ENCODE assay signal across 7 mouse cellular contexts in genomic region chr12:16828505-16828904, GRCm38 (mm10). TPM values are rescaled to one million over a fixed set of nuclear protein-coding genes. Genes with fewer than 3 reads are reported as not detected.
DNase-seq lines count a peak whose midpoint lies in the region; ATAC-seq and TF ChIP-seq lines count a peak whose summit lies in the region.

No protein-coding gene starts in this region.

- no peak overlapping the region for H3K9ac ChIP-seq in liver, embryonic 16.5 days (ENCODE audit: low read depth, low read length)
- H3K9ac ChIP-seq in stomach, embryonic 16.5 days (ENCODE audit: low read length): no peak overlapping the region

- no peaks in the 10 kb centered on the region for H3K9me3 ChIP-seq in liver, embryonic 16.5 days (replicated peaks; ENCODE audit: control insufficient read depth, low read length)
- no peaks in the 10 kb centered on the region for H3K9me3 ChIP-seq in stomach, embryonic 16.5 days (replicated peaks; ENCODE audit: control insufficient read depth, low read length)

- H3K27me3 ChIP-seq in spleen, adult 2 months (ENCODE audit: control insufficient read depth, insufficient read depth, low read length): no peaks in the 10 kb centered on the region
- H3K27me3 ChIP-seq in liver, embryonic 16.5 days (ENCODE audit: control insufficient read depth, insufficient read depth, low read depth, low read length): no peaks in the 10 kb centered on the region
- H3K27me3 ChIP-seq in stomach, embryonic 16.5 days (ENCODE audit: control insufficient read depth, insufficient read depth, low read length): no peaks in the 10 kb centered on the region

- TF ChIP-seq POLR2A in spleen, adult 2 months (IDR thresholded peaks at IDR 0.05; ENCODE audit: low read depth, low read length): no peak

- no peak overlapping the region for H3K4me2 ChIP-seq in liver, embryonic 16.5 days (ENCODE audit: low read depth, low read length)
- H3K4me2 ChIP-seq in stomach, embryonic 16.5 days (ENCODE audit: low read depth, low read length): no peak overlapping the region

- H3K4me3 ChIP-seq in spleen, adult 2 months (ENCODE audit: extremely low read depth, insufficient read depth, insufficient read length): no peak overlapping the region
- H3K4me3 ChIP-seq in liver, embryonic 16.5 days (ENCODE audit: low read depth, low read length): no peak overlapping the region
- H3K4me3 ChIP-seq in stomach, embryonic 16.5 days (replicated peaks; ENCODE audit: low read length): no peak overlapping the region

- peak; percentile 47; the same call in 1 of the 2 replicates for ATAC-seq in liver, embryonic 16.5 days (ENCODE audit: low read depth)
- ATAC-seq in stomach, embryonic 16.5 days (ENCODE audit: insufficient read depth, low FRiP score): peak; percentile 65; the same call in 1 of the 2 replicates

- no peak overlapping the region for H3K27ac ChIP-seq in spleen, adult 2 months (ENCODE audit: insufficient read depth, low read length)
- H3K27ac ChIP-seq in liver, embryonic 16.5 days (ENCODE audit: low read length): no peak overlapping the region
- H3K27ac ChIP-seq in stomach, embryonic 16.5 days (ENCODE audit: low read length): no peak overlapping the region

- peaks cover 3% of the 10 kb centered on the region for H3K36me3 ChIP-seq in spleen, adult 2 months (ENCODE audit: control insufficient read depth, insufficient read depth, low read length)
- no peaks in the 10 kb centered on the region; the same call in 1 of the 2 replicates for H3K36me3 ChIP-seq in liver, embryonic 16.5 days (ENCODE audit: control insufficient read depth, insufficient read depth)
- H3K36me3 ChIP-seq in stomach, embryonic 16.5 days (ENCODE audit: control insufficient read depth, insufficient read depth, low read length): peaks cover 6% of the 10 kb centered on the region; the same call in 1 of the 2 replicates

- H3K4me1 ChIP-seq in spleen, adult 2 months (ENCODE audit: control insufficient read depth, insufficient read depth, insufficient read length): no peaks in the 10 kb centered on the region
- H3K4me1 ChIP-seq in liver, embryonic 16.5 days (ENCODE audit: control insufficient read depth, low read depth, low read length): no peaks in the 10 kb centered on the region
- H3K4me1 ChIP-seq in stomach, embryonic 16.5 days (ENCODE audit: control insufficient read depth, insufficient read depth, low read length): no peaks in the 10 kb centered on the region

- peak; percentile 25; the same call in 1 of the 2 replicates for TF ChIP-seq CTCF in spleen, adult 2 months (IDR thresholded peaks at IDR 0.05; ENCODE audit: extremely low read depth, insufficient read depth, insufficient read length, insufficient replicate concordance)

- peak in 1 of 2 experiments; percentile 12 for DNase-seq in spleen, adult 2 months (ENCODE audit: low read depth in 1 of 2, low spot score in 2 of 2)
- DNase-seq in spleen, adult 12 weeks (ENCODE audit: low spot score): no peak
- DNase-seq in brain, adult 2 months (ENCODE audit: low read depth, low spot score): peak; percentile 63
- peak; percentile 73 for DNase-seq in heart, postnatal 4 days
- no peak for DNase-seq in embryo, embryonic 11 days

- 19% methylated on average over 6 of the region's 6 CpGs for WGBS in spleen, adult 2 months
- 22% methylated on average over 6 of the region's 6 CpGs for WGBS in liver, embryonic 16.5 days (ENCODE audit: insufficient replicate concordance)
- WGBS in stomach, embryonic 16.5 days: 51% methylated on average over 6 of the region's 6 CpGs

RNA-seq across cellular contexts. Expression of gene E2f6, which starts 17.7 kb away (rescaled TPM):
- polyA plus RNA-seq in spleen, adult 2 months (2012; rRNA removed): 6.5 and 9.8 TPM in 2 replicates
- total RNA-seq in heart, postnatal 4 days (2021): 10 to 100 TPM; 51.1 to 53.6 TPM
- 12.3 and 13.8 TPM in 2 replicates for polyA plus RNA-seq in liver, embryonic 16.5 days (2015; fragmentation: Nextera tagmentation; extraction: Ambion mirVana)
- polyA plus RNA-seq in stomach, embryonic 16.5 days (2015; fragmentation: Nextera tagmentation; extraction: Ambion mirVana): 26.5 and 27.9 TPM in 2 replicates

RNA-seq across cellular contexts. Expression of gene Greb1, which starts 27.8 kb away (rescaled TPM):
- polyA plus RNA-seq in spleen, adult 2 months (2012; rRNA removed): 0.59 and 0.64 TPM in 2 replicates
- under 1 TPM; 0.10 to 0.54 TPM for total RNA-seq in heart, postnatal 4 days (2021)
- 0.56 and 0.92 TPM in 2 replicates for polyA plus RNA-seq in liver, embryonic 16.5 days (2015; fragmentation: Nextera tagmentation; extraction: Ambion mirVana)
- 0.80 and 1.0 TPM in 2 replicates for polyA plus RNA-seq in stomach, embryonic 16.5 days (2015; fragmentation: Nextera tagmentation; extraction: Ambion mirVana)

Comparison
In these comparisons a context has a peak if more than half of its experiments do, and no peak if none do; other contexts are left out.
1. DNase-seq: peak in brain, adult 2 months (single experiment) and heart, postnatal 4 days (single experiment); none in spleen, adult 12 weeks (single experiment) and embryo, embryonic 11 days (single experiment).